Mouse (Mus musculus): Measurements from ENCODE around the gene Tgm2.

Tgm2 gene

GRCm38 (mm10) chr2:158166628-158167027, 20.4 kb upstream of the Tgm2 start:
- peak; percentile 65 to 75 for DNase-seq

- no peak for DNase-seq
Observed at GRCm38 (mm10) chr2:158165776-158166175, 19.5 kb upstream of the Tgm2 start.

GRCm38 (mm10) chr2:158163034-158163433, 16.8 kb upstream of the Tgm2 start:
- no peak for DNase-seq

GRCm38 (mm10) chr2:158161761-158162160, 15.5 kb upstream of the Tgm2 start:
- no peak for DNase-seq

GRCm38 (mm10) chr2:158159376-158160235, 13.4 kb upstream of the Tgm2 start:
- no peak for DNase-seq

- DNase-seq, result no peak
Observed at GRCm38 (mm10) chr2:158157654-158158053, 11.4 kb upstream of the Tgm2 start.

GRCm38 (mm10) chr2:158156487-158156886, 10.3 kb upstream of the Tgm2 start:
- DNase-seq, result no peak

- DNase-seq, result no peak
Observed at GRCm38 (mm10) chr2:158155615-158156014, 9.4 kb upstream of the Tgm2 start.

- no peak for DNase-seq
Observed at GRCm38 (mm10) chr2:158155101-158155500, 8.9 kb upstream of the Tgm2 start.

GRCm38 (mm10) chr2:158154641-158155040, 8.4 kb upstream of the Tgm2 start:
- no peak for DNase-seq

GRCm38 (mm10) chr2:158153728-158154343, 7.6 kb upstream of the Tgm2 start:
- peak in 1 of 2 experiments; percentile 52 for DNase-seq

GRCm38 (mm10) chr2:158152685-158153309, 6.6 kb upstream of the Tgm2 start:
- DNase-seq, result no peak

GRCm38 (mm10) chr2:158151077-158151476, 4.8 kb upstream of the Tgm2 start:
- no peak for DNase-seq

- DNase-seq, result no peak
Observed at GRCm38 (mm10) chr2:158146971-158147370, 735 bp upstream of the Tgm2 start.

GRCm38 (mm10) chr2:158145528-158146065, 639 bp downstream of the Tgm2 start:
- no peak for DNase-seq

- DNase-seq, result no peak
Observed at GRCm38 (mm10) chr2:158144750-158145527, 1.3 kb downstream of the Tgm2 start.

GRCm38 (mm10) chr2:158144263-158144662, 2.0 kb downstream of the Tgm2 start:
- no peak for DNase-seq

GRCm38 (mm10) chr2:158143816-158144215, 2.4 kb downstream of the Tgm2 start:
- DNase-seq, result no peak

- no peak for DNase-seq
Observed at GRCm38 (mm10) chr2:158142981-158143380, 3.3 kb downstream of the Tgm2 start.

GRCm38 (mm10) chr2:158141690-158142440, 4.4 kb downstream of the Tgm2 start:
- no peak for DNase-seq

- no peak for DNase-seq
Observed at GRCm38 (mm10) chr2:158141271-158141670, 5.0 kb downstream of the Tgm2 start.

GRCm38 (mm10) chr2:158140664-158141063, 5.6 kb downstream of the Tgm2 start:
- no peak for DNase-seq
